Mouse (Mus musculus): ENCODE results near the gene Olfr1008.
"Not testable (repeated sequence)": the region's sequence is repeated elsewhere in the genome, so short reads cannot be mapped to it uniquely, and the experiment has no call there.

The Olfr1008 gene

GRCm38 (mm10) chr2:85689131-85689530 lies at the start of gene Olfr1008:
TSS of gene Olfr1008 (plus strand) at chr2:85689431.
- no peak for DNase-seq

GRCm38 (mm10) chr2:85650604-85651003 lies 38.6 kb upstream of the Olfr1008 start, which contains the start of gene Olfr1002:
TSS of gene Olfr1002 (minus strand) at chr2:85650704.
- DNase-seq, result no peak

- DNase-seq, result not testable (repeated sequence)
These were observed 24.9 kb upstream of the Olfr1008 start, which contains the start of gene Olfr154 for GRCm38 (mm10) chr2:85664355-85664754. TSS of gene Olfr154 (minus strand) at chr2:85664455.

- no peak for DNase-seq
These were observed 10.6 kb upstream of the Olfr1008 start, which contains the start of gene Olfr1006 for GRCm38 (mm10) chr2:85678667-85679066. TSS of gene Olfr1006 (minus strand) at chr2:85678767.

GRCm38 (mm10) chr2:85710680-85711079 lies 21.4 kb downstream of the Olfr1008 start:
- DNase-seq, result not testable (repeated sequence)

- DNase-seq, result no peak
These were observed 21.9 kb downstream of the Olfr1008 start for GRCm38 (mm10) chr2:85711159-85711558.

GRCm38 (mm10) chr2:85715119-85715518 lies 25.9 kb downstream of the Olfr1008 start, which contains the start of gene Olfr1009:
TSS of gene Olfr1009 (plus strand) at chr2:85715419.
- no peak for DNase-seq

GRCm38 (mm10) chr2:85725793-85726192 lies 36.6 kb downstream of the Olfr1008 start:
- DNase-seq, result peak; percentile 57

Measured in retina, postnatal 1 day (tissue).